Mouse (Mus musculus): Measurements from ENCODE around the gene Tmem41b. TPM values are rescaled to one million over a fixed set of nuclear protein-coding genes. Genes with fewer than 3 reads are reported as not detected.

Tmem41b gene
- total RNA-seq, 2 experiments from 2014 or later, result 53.1 to 55.4 TPM

GRCm38 (mm10) chr7:109951297-109951696 is 35.4 kb downstream of the Tmem41b start:
- DNase-seq (ENCODE audit: low spot score in 2 of 2), result no peak
- intact Hi-C loops (cut with DNase I), result no loop called here

DNA sequence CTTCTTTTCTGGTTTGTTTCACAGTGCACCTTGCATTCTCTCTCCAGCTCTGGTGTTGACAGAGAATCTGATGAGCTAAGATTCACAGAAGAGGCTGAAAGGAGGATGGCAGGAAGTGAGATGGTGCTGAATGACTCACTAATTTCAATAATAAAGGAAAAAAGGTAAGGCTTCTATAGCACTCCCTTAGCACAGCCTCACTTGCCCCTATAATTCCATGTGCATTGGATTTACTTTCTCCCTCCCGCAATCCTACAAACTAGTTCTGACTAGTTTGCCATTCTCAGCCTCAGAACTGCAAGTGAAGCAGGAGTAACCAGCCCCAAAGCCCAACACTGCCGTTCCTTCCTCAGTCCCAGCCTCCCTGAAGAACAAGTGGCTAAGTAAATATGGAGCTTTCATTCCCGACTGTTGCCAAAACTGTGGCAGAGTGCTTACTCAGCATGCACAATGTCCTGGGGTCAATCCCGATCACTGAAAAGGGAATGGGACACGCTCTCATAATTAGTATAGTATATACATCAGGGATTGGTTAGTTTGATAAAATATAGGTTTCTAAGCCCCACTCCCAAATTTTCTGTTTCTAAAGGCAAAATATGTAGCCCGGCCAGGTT is 42.2 kb downstream of the Tmem41b start:
- intact Hi-C loops (cut with DNase I), result no loop called here
- DNase-seq (ENCODE audit: low spot score in 2 of 2), result no peak

DNA sequence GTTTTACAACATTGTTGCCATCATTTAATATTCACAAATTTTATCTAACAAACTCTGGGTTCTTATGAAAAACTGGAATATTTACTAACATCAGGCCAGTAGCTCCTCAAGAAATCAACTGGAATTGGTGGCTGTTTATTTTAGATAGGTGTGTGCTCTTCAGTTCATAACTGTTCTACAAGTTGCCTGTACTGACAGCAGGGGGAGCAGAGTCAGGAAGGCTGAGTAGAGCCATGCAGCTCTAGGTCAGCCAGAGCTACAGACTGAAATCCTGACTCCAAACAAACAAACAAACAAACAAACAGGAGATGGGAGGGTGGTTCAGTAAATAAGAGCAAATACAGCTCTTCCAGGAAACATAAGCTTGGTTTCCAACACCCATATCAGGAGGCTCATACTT is 57.1 kb downstream of the Tmem41b start:
- intact Hi-C loops (cut with DNase I), result no loop called here

GRCm38 (mm10) chr7:109928365-109928764 is 58.4 kb downstream of the Tmem41b start:
- intact Hi-C loops (cut with DNase I), result no loop called here
- peak in 1 of 2 experiments; percentile 72 for DNase-seq (ENCODE audit: low spot score in 2 of 2)

More for the DNA sequence above, 57.1 kb downstream of the Tmem41b start:
- DNase-seq (ENCODE audit: low spot score in 2 of 2), result no peak

GRCm38 (mm10) chr7:109924965-109925364 is 61.8 kb downstream of the Tmem41b start:
- intact Hi-C loops (cut with DNase I), result no loop called here
- no peak for DNase-seq (ENCODE audit: low spot score in 2 of 2)

DNA sequence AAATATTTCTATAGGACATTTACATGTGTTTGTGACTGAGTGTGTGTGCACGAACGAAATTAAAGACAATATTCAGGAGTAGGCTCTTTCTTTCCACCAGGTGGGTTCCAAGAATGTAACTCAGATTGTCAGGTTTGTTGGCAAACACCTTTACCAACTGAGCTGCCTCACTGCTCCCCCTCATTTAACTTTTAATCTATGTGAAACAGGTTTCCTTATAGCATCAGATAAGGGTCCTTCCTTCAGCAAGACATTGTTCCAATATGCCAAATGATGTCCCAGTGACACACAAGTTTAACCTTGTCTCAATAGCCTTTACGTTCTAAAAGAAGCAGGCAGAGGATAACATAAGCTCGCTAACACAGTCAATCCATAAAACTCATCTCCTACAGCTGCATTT is 63.8 kb downstream of the Tmem41b start:
- intact Hi-C loops (cut with DNase I), result no loop called here
- no peak for DNase-seq (ENCODE audit: low spot score in 2 of 2)

Other genes with a start within 250 kb of the Tmem41b start
- gene Tmem9b, start 234.1 kb downstream of the Tmem41b start, total RNA-seq (2021), result 10 to 100 TPM; 91.0 to 95.4 TPM
- gene Nrip3, start 204.9 kb downstream of the Tmem41b start, total RNA-seq (2021), result 10 to 100 TPM; 86.8 to 90.9 TPM
- gene Scube2, start 121.2 kb downstream of the Tmem41b start, total RNA-seq (2021), result under 1 TPM; 0.80 to 0.92 TPM
- 100 to 1,000 TPM; 220 to 237 TPM for gene Dennd5a, start 26.5 kb downstream of the Tmem41b start, total RNA-seq (2021)
- gene Ipo7, start 31.3 kb upstream of the Tmem41b start, total RNA-seq (2021), result 100 to 1,000 TPM in 1 of 2 experiments, 10 to 100 TPM in 1; 98.0 to 101 TPM
- 10 to 100 TPM; 12.6 to 13.6 TPM for gene Zfp143, start 74.3 kb upstream of the Tmem41b start, total RNA-seq (2021)
- 10 to 100 TPM; 25.1 to 26.4 TPM for gene Wee1, start 135.1 kb upstream of the Tmem41b start, total RNA-seq (2021)
- gene Swap70, start 234.8 kb upstream of the Tmem41b start, total RNA-seq (2021), result 10 to 100 TPM; 11.0 to 13.0 TPM

Measured in left cerebral cortex, postnatal 25 days (tissue).